Mouse (Mus musculus): ENCODE data around the gene Slc22a14. TPM values are rescaled to one million over a fixed set of nuclear protein-coding genes. Genes with fewer than 3 reads are reported as not detected.

The Slc22a14 gene
- total and polyA plus RNA-seq, 3 experiments = not detected

DNA sequence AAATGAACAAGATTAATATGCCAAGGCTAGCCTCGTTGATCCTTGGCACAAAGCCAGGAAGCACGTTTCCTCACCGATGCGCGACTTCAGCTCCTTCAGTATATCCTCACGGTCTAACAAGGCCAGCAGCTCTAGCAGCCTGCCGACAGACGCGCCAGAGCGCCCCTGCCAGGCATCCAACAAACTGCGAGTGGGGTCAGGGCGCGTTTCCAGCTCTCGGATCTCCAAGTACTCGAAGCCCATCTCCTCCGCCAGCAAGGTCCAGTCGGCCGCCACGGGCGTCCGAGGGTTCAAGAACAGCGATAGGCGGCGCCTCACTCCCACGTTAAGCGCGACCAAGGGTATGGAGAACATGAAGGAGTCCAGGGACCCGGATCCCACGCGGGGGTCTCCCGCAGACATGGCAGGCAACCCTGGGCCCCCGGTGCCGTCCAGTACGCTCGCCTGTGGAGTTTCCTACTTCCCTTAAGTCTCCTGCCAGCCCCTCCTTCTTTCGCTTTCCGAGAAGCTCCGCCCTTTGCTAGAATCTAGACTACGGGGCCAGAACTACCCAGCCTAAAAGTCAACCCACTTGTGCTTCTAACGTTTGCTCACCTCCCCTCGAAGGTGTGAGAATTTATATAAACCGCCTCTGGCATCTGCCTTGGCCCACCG lies 25.7 kb downstream of the Slc22a14 start, which contains the start of gene Acaa1a (continued):
- TF ChIP-seq MYB (IDR thresholded peaks at IDR 0.05; ENCODE audit: low read depth, low read length) (no peak), KAT2A (conservative IDR thresholded peaks at IDR 0.05; ENCODE audit: low read depth, low read length) (no peak; the same call in 1 of the 2 replicates), MEF2A (IDR thresholded peaks at IDR 0.05; ENCODE audit: extremely low read depth, insufficient replicate concordance, low read depth, low read length, poor library complexity, severe bottlenecking) (no peak)

DNA sequence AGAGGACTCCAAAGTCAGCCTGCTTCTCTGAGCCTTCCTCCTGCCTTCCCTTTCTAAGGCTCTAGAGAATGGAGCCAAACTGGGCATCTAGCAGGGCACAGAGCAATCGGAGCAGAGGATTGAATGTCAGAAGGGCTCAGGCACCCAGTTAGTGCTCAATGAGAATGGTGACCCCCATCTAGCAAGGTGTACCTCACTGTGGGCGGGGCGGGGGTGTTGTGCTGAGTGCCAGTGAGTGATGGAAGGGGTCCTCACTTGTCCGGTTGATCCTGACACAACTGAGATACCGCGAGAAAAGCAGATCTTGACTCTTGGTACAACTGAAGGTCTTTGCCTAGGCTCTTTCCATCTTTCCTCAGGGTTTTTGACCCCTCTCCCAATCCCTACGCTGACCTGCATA lies 26.2 kb downstream of the Slc22a14 start:
- TF ChIP-seq GATA1 (IDR thresholded peaks at IDR 0.05; ENCODE audit: low read depth, low read length) (no peak), CHD2 (IDR thresholded peaks at IDR 0.05; ENCODE audit: low read length) (peak; percentile 23; the same call in 1 of the 2 replicates)
- H3K4me3 ChIP-seq (ENCODE audit: control insufficient read depth in 1 of 2, insufficient read depth in 1 of 2, low read depth in 2 of 2, low read length in 2 of 2) = peak overlapping the region; percentile 77 to 92
- H3K27ac ChIP-seq (ENCODE audit: control insufficient read depth, low read depth, low read length) = peak overlapping the region; percentile 85; the same call in 1 of the 2 replicates
- peak overlapping the region; percentile 92 for H3K9ac ChIP-seq (ENCODE audit: control insufficient read depth, low read depth, low read length, poor library complexity, severe bottlenecking)
- no peak for DNase-seq (ENCODE audit: low read depth, low spot score)
- H3K4me1 ChIP-seq (ENCODE audit: control insufficient read depth in 1 of 2, insufficient read depth in 2 of 2, low read length in 2 of 2) = peaks cover 1 to 15% of the 10 kb centered on the region in 2 experiments; a peak in 3 of 4 replicates
- H3K9me3 ChIP-seq (replicated peaks; ENCODE audit: insufficient read depth, low read length) = no peaks in the 10 kb centered on the region
- H3K36me3 ChIP-seq (ENCODE audit: control insufficient read depth in 1 of 2, insufficient read depth in 2 of 2, low read length in 2 of 2) = peaks cover 0 to 6% of the 10 kb centered on the region in 2 experiments; a peak in 2 of 4 replicates
- no peaks in the 10 kb centered on the region for H3K27me3 ChIP-seq (ENCODE audit: control insufficient read depth in 1 of 2, insufficient read depth in 2 of 2, low read length in 2 of 2)
- peaks cover 9% of the 10 kb centered on the region for H3K79me2 ChIP-seq (ENCODE audit: control insufficient read depth, insufficient read depth, low read length, poor library complexity)

GRCm38 (mm10) chr9:119338350-119338749 lies 27.0 kb downstream of the Slc22a14 start:
- no peak for DNase-seq (ENCODE audit: low read depth, low spot score)
- H3K27ac ChIP-seq (ENCODE audit: control insufficient read depth, low read depth, low read length) = no peak overlapping the region
- H3K9me3 ChIP-seq (replicated peaks; ENCODE audit: insufficient read depth, low read length) = no peaks in the 10 kb centered on the region
- no peak overlapping the region for H3K4me3 ChIP-seq (ENCODE audit: control insufficient read depth in 1 of 2, insufficient read depth in 1 of 2, low read depth in 2 of 2, low read length in 2 of 2)
- H3K79me2 ChIP-seq (ENCODE audit: control insufficient read depth, insufficient read depth, low read length, poor library complexity) = peaks cover 9% of the 10 kb centered on the region
- H3K4me1 ChIP-seq (ENCODE audit: control insufficient read depth in 1 of 2, insufficient read depth in 2 of 2, low read length in 2 of 2) = peaks cover 2 to 22% of the 10 kb centered on the region in 2 experiments; a peak in 3 of 4 replicates
- TF ChIP-seq POLR2A (IDR thresholded peaks at IDR 0.05; ENCODE audit: control insufficient read depth in 1 of 2, insufficient read depth in 1 of 2, low read depth in 1 of 2, low read length in 2 of 2, poor library complexity in 1 of 2) (no peak), EP300 (IDR thresholded peaks at IDR 0.05; ENCODE audit: low read depth in 1 of 2, low read length in 2 of 2) (no peak), BHLHE40 (IDR thresholded peaks at IDR 0.05; ENCODE audit: borderline replicate concordance, low read depth, low read length) (no peak), POLR2AphosphoS2 (IDR thresholded peaks at IDR 0.05; ENCODE audit: low read length) (no peak), ZNF384 (IDR thresholded peaks at IDR 0.05; ENCODE audit: low read depth, low read length) (no peak), ETS1 (IDR thresholded peaks at IDR 0.05; ENCODE audit: low read depth, low read length) (no peak), MAZ (IDR thresholded peaks at IDR 0.05; ENCODE audit: low read depth, low read length) (no peak), TCF12 (IDR thresholded peaks at IDR 0.05; ENCODE audit: low read depth, low read length) (no peak), GATA1 (IDR thresholded peaks at IDR 0.05; ENCODE audit: low read depth, low read length) (no peak), USF2 (IDR thresholded peaks at IDR 0.05; ENCODE audit: borderline replicate concordance in 1 of 2, insufficient read depth in 1 of 2, low read depth in 1 of 2, low read length in 2 of 2) (no peak), CTCF (IDR thresholded peaks at IDR 0.05 in 2 of 3, conservative IDR thresholded peaks at IDR 0.05 in 1 of 3; ENCODE audit: control insufficient read depth in 1 of 3, insufficient read depth in 1 of 3, low read depth in 2 of 3, low read length in 3 of 3, poor library complexity in 1 of 3, severe bottlenecking in 1 of 3) (no peak), RAD21 (IDR thresholded peaks at IDR 0.05; ENCODE audit: low read depth, low read length) (no peak)
- H3K36me3 ChIP-seq (ENCODE audit: control insufficient read depth in 1 of 2, insufficient read depth in 2 of 2, low read length in 2 of 2) = peaks cover 0 to 9% of the 10 kb centered on the region in 2 experiments; a peak in 2 of 4 replicates
- no peaks in the 10 kb centered on the region for H3K27me3 ChIP-seq (ENCODE audit: control insufficient read depth in 1 of 2, insufficient read depth in 2 of 2, low read length in 2 of 2)
- no peak overlapping the region for H3K9ac ChIP-seq (ENCODE audit: control insufficient read depth, low read depth, low read length, poor library complexity, severe bottlenecking)
